Mouse (Mus musculus) embryo, embryonic 11 days (tissue): Measurements from ENCODE around the gene Gm42372.

Experiments used
- DNase-seq: peaks from one replicate; pipeline ENCODE4 v3.0.0-alpha.2; 2015

Gene Gm42372

DNA sequence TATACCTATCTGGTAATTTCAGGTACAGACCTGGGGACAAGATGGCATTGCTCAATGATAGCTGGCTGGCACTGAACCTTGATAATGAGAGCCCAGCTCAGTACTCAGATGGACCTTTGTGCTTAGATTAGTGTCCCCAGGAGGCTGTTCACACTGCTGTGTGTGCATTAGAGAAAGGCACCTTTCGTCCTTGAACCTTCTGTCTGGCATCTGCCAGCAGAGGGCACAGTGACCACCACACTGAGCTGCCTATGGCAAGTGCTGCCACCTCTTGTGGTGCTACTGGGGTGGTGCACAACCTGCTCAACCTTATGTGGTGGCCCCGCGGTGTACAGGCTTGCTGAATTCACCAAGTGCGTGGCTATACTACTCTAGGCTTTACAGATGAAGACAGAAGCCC lies 24.4 kb downstream of the Gm42372 start:
- no peak for DNase-seq

- DNase-seq: no peak
Measured at GRCm38 (mm10) chr7:17009326-17010009, 26.6 kb downstream of the Gm42372 start.

DNA sequence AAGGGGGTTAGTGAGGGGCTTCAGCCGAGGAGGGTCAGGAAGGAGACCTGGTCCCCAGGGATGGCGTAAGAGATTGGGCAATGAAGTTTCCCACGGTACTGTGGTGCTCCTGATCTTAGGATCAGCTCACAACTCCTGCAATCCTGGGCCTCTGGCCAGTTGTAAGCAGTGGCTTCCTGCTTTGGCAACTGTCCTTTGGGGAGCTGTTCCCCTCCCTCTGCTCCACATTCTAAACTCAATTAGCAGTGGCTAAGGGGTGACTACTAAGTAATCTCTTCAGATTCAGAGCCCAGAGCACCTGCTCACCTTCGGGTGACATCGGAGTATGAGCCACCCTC lies 27.1 kb downstream of the Gm42372 start:
- DNase-seq: no peak

DNA sequence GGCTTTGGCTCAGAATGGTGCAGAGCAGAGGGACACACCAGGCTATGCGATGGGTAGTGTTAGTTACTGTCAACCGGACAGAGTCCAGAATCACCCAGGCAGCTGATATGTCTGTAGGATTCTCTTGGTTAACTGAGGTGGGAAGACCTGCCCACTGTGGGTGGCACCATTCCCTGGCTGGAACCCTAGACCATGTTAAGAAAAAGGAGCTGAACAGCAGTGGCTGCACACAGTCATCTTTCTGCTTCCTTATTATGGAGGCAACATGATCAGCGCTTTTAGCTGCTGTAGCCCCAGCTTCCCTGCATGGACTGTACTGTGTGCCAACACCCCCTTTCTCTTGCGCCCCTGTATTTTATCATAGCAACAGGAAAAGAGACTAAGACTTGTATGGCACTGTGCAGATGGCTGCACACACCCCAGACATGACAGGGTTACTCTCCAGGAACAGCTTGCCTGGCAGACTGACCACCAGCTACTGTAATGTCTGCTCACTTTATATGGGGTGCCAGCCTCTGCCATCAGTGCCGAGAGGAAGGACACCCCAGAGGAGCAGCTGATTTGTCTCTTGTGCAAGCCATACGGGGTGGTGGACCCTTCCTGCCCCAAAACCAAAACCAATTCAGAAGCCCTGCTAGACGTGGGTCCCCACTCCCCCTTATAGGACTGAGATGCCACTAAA lies 29.2 kb downstream of the Gm42372 start:
- no peak for DNase-seq

- DNase-seq: no peak
Measured at GRCm38 (mm10) chr7:17015381-17015780, 32.5 kb downstream of the Gm42372 start.

GRCm38 (mm10) chr7:17017036-17017435 lies 34.1 kb downstream of the Gm42372 start:
- DNase-seq: no peak

DNA sequence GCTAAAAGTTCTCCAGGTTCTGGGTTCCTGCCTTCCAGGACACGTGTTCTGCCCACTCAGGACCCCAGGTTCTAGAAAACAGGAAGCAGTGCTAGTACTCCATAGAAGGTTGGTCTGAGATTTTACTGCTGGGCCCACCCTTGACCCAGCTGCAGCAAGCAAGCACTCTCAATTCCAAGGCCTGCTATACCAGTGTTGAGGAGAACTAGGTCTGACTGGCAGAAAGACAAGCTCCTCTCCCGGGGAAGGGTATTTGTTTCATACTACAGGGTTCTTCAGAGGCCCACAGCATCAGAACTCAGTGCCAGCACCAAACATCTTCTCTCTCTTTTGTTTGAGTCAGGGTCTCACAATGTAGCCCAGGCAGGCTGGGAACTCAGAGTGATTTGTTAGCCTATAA lies 35.0 kb downstream of the Gm42372 start:
- no peak for DNase-seq

DNA sequence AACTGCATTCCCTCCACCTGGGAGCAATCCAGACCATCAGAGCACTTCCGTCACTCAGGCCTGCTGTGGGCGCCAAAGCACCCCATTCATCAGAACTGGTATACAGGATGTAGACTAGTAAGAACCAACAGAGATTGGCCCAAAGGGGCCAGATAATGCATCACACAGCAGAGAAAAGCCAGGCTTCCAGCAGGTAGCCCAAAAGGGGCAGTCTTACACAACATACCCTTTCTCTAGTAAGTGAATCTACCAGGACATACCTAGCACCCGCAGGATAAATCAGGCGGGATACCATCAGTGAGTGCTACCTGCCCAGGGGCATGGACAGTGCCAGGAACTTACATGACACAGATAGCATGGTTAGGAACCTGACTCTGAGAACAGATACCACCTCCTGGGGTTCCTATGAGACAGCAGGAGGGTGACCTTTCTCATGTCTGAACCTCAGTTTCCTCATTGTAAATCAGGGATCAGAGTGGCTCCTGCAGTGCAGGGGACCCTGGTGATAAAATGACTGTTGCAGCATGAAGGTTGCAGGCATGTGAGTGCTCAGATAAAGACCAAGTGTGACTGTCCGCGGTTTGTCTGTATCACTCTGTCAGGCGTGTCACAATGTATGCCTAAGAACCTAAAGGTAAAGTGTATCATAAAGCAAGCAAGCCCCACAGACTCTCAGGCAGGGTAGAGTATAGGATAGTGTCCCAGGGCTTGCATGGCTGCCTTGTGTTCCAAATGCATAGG lies 36.7 kb downstream of the Gm42372 start:
- no peak for DNase-seq

- no peak for DNase-seq
Measured at GRCm38 (mm10) chr7:17022176-17022575, 39.3 kb downstream of the Gm42372 start.

GRCm38 (mm10) chr7:17023701-17024100 lies 40.8 kb downstream of the Gm42372 start:
- DNase-seq: no peak

DNA sequence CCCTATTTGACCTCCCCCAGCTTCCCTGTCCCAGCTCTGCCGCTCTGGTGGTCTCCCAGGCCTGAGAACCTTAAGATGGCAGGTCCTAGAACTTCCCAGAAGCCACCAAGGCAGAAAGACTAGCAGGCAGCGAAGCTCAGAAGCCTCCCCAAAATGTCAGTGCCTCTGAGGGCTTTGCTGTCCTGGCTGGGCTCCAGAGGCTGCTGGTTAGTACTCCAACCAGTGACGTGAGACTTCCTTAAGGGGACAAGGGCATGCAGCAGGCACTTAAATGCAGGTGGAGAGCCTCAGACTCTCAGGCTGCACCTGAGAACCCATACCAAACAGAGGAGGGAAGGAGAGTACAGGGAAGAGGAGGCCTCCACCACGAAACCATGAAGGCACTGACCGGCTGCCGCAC lies 41.3 kb downstream of the Gm42372 start:
- no peak for DNase-seq

DNA sequence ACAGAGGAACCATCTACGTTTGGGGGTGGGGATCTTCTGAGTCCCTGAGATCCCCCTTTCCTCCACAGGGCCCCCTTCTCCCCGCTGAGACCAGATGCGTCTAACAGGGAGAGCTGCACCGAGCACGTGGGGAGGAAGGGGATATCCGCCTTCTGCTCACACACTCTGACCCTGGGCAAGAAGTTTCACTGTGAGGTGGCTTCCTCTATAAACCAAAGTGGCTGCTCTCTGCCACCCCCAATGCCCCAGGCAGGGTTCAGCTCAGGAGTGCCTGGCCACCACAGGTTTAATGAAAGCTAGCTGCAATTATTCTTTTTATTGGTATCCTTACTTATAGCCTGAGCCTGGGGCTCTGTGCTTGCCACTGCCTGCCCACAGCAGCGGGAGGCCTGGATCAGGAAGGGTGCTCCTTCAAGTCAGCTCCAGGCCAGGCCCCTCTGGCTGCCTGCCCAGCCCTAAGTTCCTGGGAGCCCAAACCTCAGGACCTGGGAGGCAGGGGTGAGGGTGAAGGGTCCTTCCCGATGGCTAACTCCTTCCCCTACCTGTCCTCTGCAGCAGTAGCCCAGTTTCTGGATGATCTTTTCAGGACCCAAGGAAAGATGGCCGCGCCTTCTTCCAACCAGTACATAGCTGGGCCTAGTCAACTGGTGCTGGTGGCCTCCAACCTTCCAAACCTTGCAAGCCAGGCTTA lies 42.1 kb downstream of the Gm42372 start:
- no peak for DNase-seq

- no peak for DNase-seq
Measured at GRCm38 (mm10) chr7:17025505-17025894, 42.6 kb downstream of the Gm42372 start.

DNA sequence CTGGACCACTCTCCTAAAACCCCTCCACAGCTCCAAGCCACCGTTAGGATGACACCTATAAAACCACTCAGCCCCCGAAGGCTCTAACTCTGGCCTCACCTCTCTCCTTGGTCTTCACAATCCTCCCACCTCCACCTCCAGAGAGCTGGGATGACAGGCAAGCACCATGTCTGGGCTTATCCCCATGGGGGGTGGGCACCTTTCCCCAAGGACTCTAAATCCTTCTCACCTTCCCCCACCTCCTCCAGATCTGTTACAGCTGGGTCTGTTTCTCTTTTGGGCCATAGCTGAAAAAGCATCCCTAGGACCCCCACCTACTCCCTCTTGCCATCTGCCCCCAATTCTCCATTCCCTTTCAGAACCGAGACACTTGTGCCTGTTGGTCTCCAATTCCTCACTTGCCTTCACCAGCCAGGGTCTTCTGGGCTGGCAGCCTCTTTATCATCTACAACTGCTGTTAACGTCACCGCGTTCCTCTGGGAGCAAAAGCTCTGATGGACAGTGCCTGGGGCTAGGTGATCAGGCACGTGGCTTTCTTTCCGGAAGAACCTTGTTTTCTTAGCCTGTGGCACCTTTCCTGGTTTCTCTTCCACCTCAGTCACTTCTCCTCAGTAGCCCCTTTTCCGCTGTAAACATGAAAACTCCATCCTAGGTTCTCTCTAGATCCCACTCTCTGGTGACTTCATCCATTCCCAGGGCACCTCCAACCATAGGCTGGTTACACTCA lies 43.2 kb downstream of the Gm42372 start:
- no peak for DNase-seq

GRCm38 (mm10) chr7:17026710-17027587 lies 44.1 kb downstream of the Gm42372 start:
- DNase-seq: peak; percentile 84

DNA sequence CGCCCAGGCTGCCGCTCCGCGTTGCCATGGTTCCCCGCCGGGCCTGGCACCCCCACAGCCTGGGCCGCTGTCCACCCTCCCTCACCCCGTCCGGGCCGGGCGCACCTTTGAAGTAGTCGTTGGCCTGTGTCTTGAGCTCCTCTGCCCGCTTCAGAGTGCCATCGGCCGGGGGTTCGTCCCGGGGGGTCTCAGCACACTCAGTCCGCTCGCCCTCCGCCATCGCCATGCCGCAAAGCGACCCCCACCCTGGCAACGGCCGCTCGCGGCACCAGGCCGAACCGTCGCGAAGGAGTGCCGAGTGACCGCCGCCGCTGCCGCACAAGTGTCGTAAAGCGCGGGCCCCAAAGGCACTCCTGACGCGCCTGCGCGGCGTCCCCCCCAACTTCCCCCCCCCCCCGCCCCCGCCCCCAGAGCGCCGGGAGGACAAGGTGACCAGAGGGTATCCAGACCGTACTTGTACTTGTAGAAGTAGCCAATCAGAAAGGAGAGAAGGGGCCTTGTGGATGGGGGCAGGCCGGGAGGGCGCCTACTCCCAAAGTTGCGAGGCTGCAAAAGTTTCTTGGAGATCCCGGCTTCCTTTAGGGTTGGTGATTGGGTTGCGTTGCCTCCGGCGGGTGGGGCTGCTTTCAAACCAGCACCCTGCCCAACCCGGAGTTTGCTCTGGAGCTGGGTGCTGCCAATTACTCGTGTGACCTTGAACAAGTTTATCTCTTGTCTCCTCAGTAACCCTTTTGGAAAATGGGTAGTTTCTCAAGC lies 44.9 kb downstream of the Gm42372 start, which contains the start of gene Ppp5c:
Gene Ppp5c (minus strand): TSS at position 337 of the 756 bp plus-strand sequence.
- DNase-seq: peak; percentile 97

DNA sequence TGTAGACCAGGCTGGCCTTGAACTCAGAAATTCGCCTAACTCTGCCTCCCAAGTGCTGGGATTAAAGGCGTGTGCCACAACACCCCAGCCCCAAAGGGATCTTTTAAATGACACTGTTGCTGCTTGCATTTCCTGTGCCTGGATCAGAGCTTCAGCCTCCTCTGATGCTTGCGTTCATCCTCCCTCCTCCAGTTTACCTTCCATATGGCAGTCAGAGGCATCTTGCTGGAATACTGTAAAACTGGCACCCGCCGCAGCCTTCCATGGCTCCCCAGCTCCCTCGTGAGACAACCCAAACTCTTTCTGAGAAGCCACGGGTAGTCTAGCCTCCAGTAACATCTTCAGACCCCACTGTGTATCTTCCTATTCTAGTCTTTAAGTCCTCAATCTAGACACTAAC lies 46.0 kb downstream of the Gm42372 start:
- DNase-seq: no peak

GRCm38 (mm10) chr7:17030239-17030638 lies 47.4 kb downstream of the Gm42372 start:
- no peak for DNase-seq
